Mouse (Mus musculus) thymus, adult 2 months (tissue): ENCODE measurements around the gene Grhpr. TPM values are rescaled to one million over a fixed set of nuclear protein-coding genes. Genes with fewer than 3 reads are reported as not detected.
"Not testable (repeated sequence)": the region's sequence is repeated elsewhere in the genome, so short reads cannot be mapped to it uniquely, and the experiment has no call there.

Experiments used
- DNase-seq: peaks from one replicate; pipeline ENCODE4 v3.0.0; 2021
- H3K27ac ChIP-seq: fragments of 200-500 bp; 2 replicates; pipeline ENCODE4 v1.5.1; 2012; ENCODE audit warnings: low read length, control low read depth; ENCODE audit not compliant: control insufficient read depth, insufficient read depth
- H3K27me3 ChIP-seq: fragments of 200-500 bp; 2 replicates; pipeline ENCODE4 v1.6.1; 2012; ENCODE audit warnings: mild to moderate bottlenecking, low read length, moderate library complexity, mixed read lengths; ENCODE audit not compliant: control insufficient read depth, insufficient read depth
- H3K36me3 ChIP-seq: fragments of 200-500 bp; 2 replicates; pipeline ENCODE4 v1.6.1; 2012; ENCODE audit warnings: mild to moderate bottlenecking, low read length, moderate library complexity; ENCODE audit not compliant: control insufficient read depth, insufficient read depth
- H3K4me1 ChIP-seq: fragments of 200-500 bp; replicated peaks from 2 replicates; pipeline ENCODE4 v1.6.1; 2012; ENCODE audit warnings: low read length; ENCODE audit not compliant: control insufficient read depth, insufficient read depth
- H3K4me3 ChIP-seq: fragments of 200-500 bp; 2 replicates; pipeline ENCODE4 v1.5.1; 2012; ENCODE audit warnings: mild to moderate bottlenecking, low read length, control low read depth, moderate library complexity; ENCODE audit not compliant: control insufficient read depth, insufficient read depth
- CTCF ChIP-seq: fragments of 200-500 bp; IDR thresholded peaks from 2 replicates; pipeline ENCODE4 v1.5.1; 2012; ENCODE audit warnings: mild to moderate bottlenecking, control low read depth, low read length, moderate library complexity, borderline replicate concordance; ENCODE audit not compliant: control insufficient read depth, poor library complexity, insufficient read depth; ENCODE audit errors: extremely low read depth
- POLR2A ChIP-seq: fragments of 200-500 bp; IDR thresholded peaks from 2 replicates; pipeline ENCODE4 v1.6.1; 2012; ENCODE audit warnings: mild to moderate bottlenecking, low read length, control low read depth, moderate library complexity; ENCODE audit not compliant: control insufficient read depth, poor library complexity, insufficient read depth; ENCODE audit errors: extremely low read depth
- WGBS: fragments of 180-500 bp; shearing (Covaris S2); methylation state at CpG from one replicate; pipeline ENCODE4 v1.1.7; 2018; 5-methylcytosine and 5-hydroxymethylcytosine counted together
- polyA plus RNA-seq: library from polyadenylated mRNA; depleted of rRNA; stranded (reverse); fragments of >200 nt; gene quantifications from 2 replicates; pipeline ENCODE4 v1.2.3, GENCODE M21; 2012

Grhpr gene
- polyA plus RNA-seq, 1 experiment: 33.3 TPM

GRCm38 (mm10) chr4:44979794-44980338 is 1.3 kb upstream of the Grhpr start:
- WGBS: 94% methylated on average over 7 of the region's 7 CpGs
- no peak for DNase-seq
- Histone ChIP-seq H3K27ac (no peak overlapping the region), H3K36me3 (no peaks in the 10 kb centered on the region), H3K4me3 (no peak overlapping the region), H3K27me3 (no peaks in the 10 kb centered on the region), H3K4me1 (peaks cover 13% of the 10 kb centered on the region)
- TF ChIP-seq CTCF: no peak
- TF ChIP-seq POLR2A: no peak

- no peak overlapping the region for H3K4me3 ChIP-seq
- WGBS: 66% methylated on average over 5 of the region's 5 CpGs
- no peaks in the 10 kb centered on the region for H3K27me3 ChIP-seq
- no peak for DNase-seq
- no peak overlapping the region for H3K27ac ChIP-seq
- H3K36me3 ChIP-seq: no peaks in the 10 kb centered on the region
- TF ChIP-seq CTCF: no peak
- H3K4me1 ChIP-seq: peaks cover 13% of the 10 kb centered on the region
These were observed 736 bp downstream of the Grhpr start for GRCm38 (mm10) chr4:44981974-44982287.

- Histone ChIP-seq H3K4me3 (no peak overlapping the region), H3K27ac (no peak overlapping the region), H3K36me3 (no peaks in the 10 kb centered on the region)
These were observed 1.4 kb downstream of the Grhpr start for GRCm38 (mm10) chr4:44982440-44983130.

DNA sequence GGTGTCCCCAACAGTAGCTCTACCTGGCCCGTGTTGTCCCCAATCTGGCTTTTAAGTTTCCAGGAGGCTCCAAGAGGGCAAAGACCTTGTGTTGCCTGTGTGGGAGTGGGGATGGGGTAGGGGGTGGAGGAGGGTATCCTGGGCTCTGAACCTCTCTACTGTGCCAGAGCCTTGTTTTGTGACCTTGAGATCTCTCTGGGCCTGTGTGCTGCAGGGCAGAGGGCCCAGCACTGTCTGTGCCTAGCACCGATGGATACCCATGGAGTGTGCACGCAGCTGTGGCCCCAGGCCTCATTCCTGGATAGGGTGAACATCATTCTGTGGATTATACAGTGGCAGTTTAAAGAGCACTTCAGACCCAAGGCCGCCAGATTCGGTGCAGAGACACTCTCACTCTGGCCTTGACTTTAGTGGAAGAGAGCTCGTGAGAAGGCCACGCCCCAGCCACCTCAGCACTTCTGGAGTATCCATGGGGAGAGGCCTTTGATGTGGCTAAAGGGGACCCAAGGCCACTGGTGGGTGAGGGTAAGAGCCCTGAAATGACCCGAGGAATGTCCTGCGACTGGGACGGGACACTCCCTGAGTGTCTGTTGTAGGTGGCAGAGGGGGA is 2.0 kb downstream of the Grhpr start:
- Histone ChIP-seq H3K36me3 (no peaks in the 10 kb centered on the region), H3K27ac (no peak overlapping the region), H3K4me3 (no peak overlapping the region), H3K4me1 (peaks cover 13% of the 10 kb centered on the region), H3K27me3 (no peaks in the 10 kb centered on the region)
- no peak for TF ChIP-seq CTCF
- TF ChIP-seq POLR2A: no peak
- 96% methylated on average over 10 of the region's 10 CpGs for WGBS
- DNase-seq: no peak

More at GRCm38 (mm10) chr4:44982440-44983130, 1.4 kb downstream of the Grhpr start:
- no peak for TF ChIP-seq POLR2A
- TF ChIP-seq CTCF: no peak
- H3K27me3 ChIP-seq: no peaks in the 10 kb centered on the region
- 90% methylated on average over 11 of the region's 11 CpGs for WGBS
- H3K4me1 ChIP-seq: peaks cover 13% of the 10 kb centered on the region
- DNase-seq: no peak

DNA sequence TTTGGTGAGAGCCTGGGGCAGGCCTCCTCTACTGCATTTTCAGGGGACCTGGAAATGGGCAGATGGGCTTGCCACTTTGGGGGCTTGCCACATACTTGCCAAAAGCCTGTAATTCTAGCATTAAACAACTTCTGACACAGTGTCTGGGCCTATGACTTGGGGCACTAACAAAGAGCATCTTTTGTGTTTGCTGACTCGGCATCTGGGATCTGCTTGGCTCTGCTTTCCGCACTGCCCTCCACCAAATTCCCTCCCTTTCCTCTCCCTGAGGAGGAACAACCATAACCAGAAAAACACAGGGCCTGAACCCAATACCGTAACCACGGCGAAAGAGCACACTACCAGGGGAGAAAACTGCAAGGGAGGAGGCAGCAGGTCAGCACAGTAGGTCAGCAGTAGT is 9.4 kb downstream of the Grhpr start:
- H3K27ac ChIP-seq: peak overlapping the region; percentile 9; the same call in 1 of the 2 replicates
- H3K4me1 ChIP-seq: no peaks in the 10 kb centered on the region
- WGBS: 94% methylated on average over 5 of the region's 5 CpGs
- no peaks in the 10 kb centered on the region for H3K27me3 ChIP-seq
- H3K4me3 ChIP-seq: no peak overlapping the region
- no peak for TF ChIP-seq CTCF
- TF ChIP-seq POLR2A: no peak
- DNase-seq: no peak
- peaks cover 27% of the 10 kb centered on the region for H3K36me3 ChIP-seq

GRCm38 (mm10) chr4:44992330-44992729 is 11.1 kb downstream of the Grhpr start:
- not testable (repeated sequence) for H3K27ac ChIP-seq, H3K4me1 ChIP-seq, DNase-seq, H3K27me3 ChIP-seq, H3K4me3 ChIP-seq
- H3K36me3 ChIP-seq: peaks cover 27% of the 10 kb centered on the region
- 94% methylated on average over 11 of the region's 11 CpGs for whole genome bisulfite sequencing

- H3K4me1 ChIP-seq, H3K27ac ChIP-seq, DNase-seq, H3K27me3 ChIP-seq, H3K4me3 ChIP-seq: not testable (repeated sequence)
- H3K36me3 ChIP-seq: peaks cover 27% of the 10 kb centered on the region
- 93% methylated on average over 14 of the region's 14 CpGs for WGBS
These were observed 12.0 kb downstream of the Grhpr start for GRCm38 (mm10) chr4:44993179-44993578.
